Mouse (Mus musculus) right cerebral cortex, adult 2 months (tissue): ENCODE data around the gene Sema4b.

Source experiments
- DNase-seq, 2 experiments: peaks; one replicate each; pipeline ENCODE4 v3.0.0; 2021 to 2022; ENCODE audit warnings: low spot score in 2 of 2

Sema4b gene

GRCm38 (mm10) chr7:80216566-80216965 is 29.9 kb downstream of the Sema4b start:
- DNase-seq = peak in 1 of 2 experiments; percentile 19

GRCm38 (mm10) chr7:80218666-80219065 is 32.0 kb downstream of the Sema4b start:
- DNase-seq = no peak

GRCm38 (mm10) chr7:80220237-80220797 is 33.7 kb downstream of the Sema4b start:
- no peak for DNase-seq

- no peak for DNase-seq
Measured at GRCm38 (mm10) chr7:80221179-80221750, 34.6 kb downstream of the Sema4b start.

- no peak for DNase-seq
Measured at GRCm38 (mm10) chr7:80227065-80227464, 40.4 kb downstream of the Sema4b start.

- no peak for DNase-seq
Measured at GRCm38 (mm10) chr7:80230196-80230595, 43.6 kb downstream of the Sema4b start.

GRCm38 (mm10) chr7:80231971-80232488 is 45.4 kb downstream of the Sema4b start:
- peak in 1 of 2 experiments; percentile 18 for DNase-seq

GRCm38 (mm10) chr7:80232489-80233029 is 45.9 kb downstream of the Sema4b start, which contains the start of the genes Cib1 and Gdpgp1:
Gene Cib1, minus strand, starts transcription at chr7:80232813.
Gene Gdpgp1, plus strand, starts transcription at chr7:80232865.
- DNase-seq = peak; percentile 90 to 94

- no peak for DNase-seq
Measured at GRCm38 (mm10) chr7:80233799-80234198, 47.2 kb downstream of the Sema4b start.

GRCm38 (mm10) chr7:80238542-80238941 is 51.9 kb downstream of the Sema4b start:
- DNase-seq = no peak

GRCm38 (mm10) chr7:80241661-80242060 is 55.0 kb downstream of the Sema4b start:
- DNase-seq = no peak

GRCm38 (mm10) chr7:80244851-80245250 is 58.2 kb downstream of the Sema4b start:
- DNase-seq = no peak

GRCm38 (mm10) chr7:80246148-80246721 is 59.6 kb downstream of the Sema4b start, which contains the start of gene Ttll13:
Gene Ttll13, plus strand, starts transcription at chr7:80246376.
- DNase-seq = peak; percentile 93 to 97

- DNase-seq = no peak
Measured at GRCm38 (mm10) chr7:80246859-80247258, 60.2 kb downstream of the Sema4b start.

- no peak for DNase-seq
Measured at GRCm38 (mm10) chr7:80252437-80252836, 65.8 kb downstream of the Sema4b start.

GRCm38 (mm10) chr7:80252886-80253285 is 66.2 kb downstream of the Sema4b start:
- no peak for DNase-seq

- DNase-seq = no peak
Measured at GRCm38 (mm10) chr7:80255981-80256380, 69.3 kb downstream of the Sema4b start.

GRCm38 (mm10) chr7:80257706-80258105 is 71.1 kb downstream of the Sema4b start:
- no peak for DNase-seq

- peak; percentile 86 to 91 for DNase-seq
Measured at GRCm38 (mm10) chr7:80260625-80261371, 74.2 kb downstream of the Sema4b start, which contains the start of gene Ngrn. Gene Ngrn, plus strand, starts transcription at chr7:80261215.

GRCm38 (mm10) chr7:80261372-80261990 is 74.8 kb downstream of the Sema4b start:
- peak; percentile 21 to 28 for DNase-seq

- DNase-seq = no peak
Measured at GRCm38 (mm10) chr7:80264606-80265005, 78.0 kb downstream of the Sema4b start.
